Mouse (Mus musculus) midbrain, embryonic 15.5 days (tissue): ENCODE results near the gene Ubl4b. TPM values are rescaled to one million over a fixed set of nuclear protein-coding genes. Genes with fewer than 3 reads are reported as not detected.
A peak's percentile ranks its signal among the peaks of the same experiment; 100 is the strongest.

ENCODE experiments used
- ATAC-seq: fragments of 200-750 bp; cut with Nextera tagmentation; replicated peaks from 2 replicates; pipeline ENCODE4 v1.8.0; 2017; ENCODE audit warnings: moderate TSS enrichment
- H3K27ac ChIP-seq: fragments of 300-500 bp; sonication (generic); 2 replicates; pipeline ENCODE4 v1.5.1; 2015; ENCODE audit warnings: mild to moderate bottlenecking, inconsistent platforms
- H3K27me3 ChIP-seq: fragments of 300-500 bp; sonication (generic); replicated peaks from 2 replicates; pipeline ENCODE4 v1.6.1; 2015; ENCODE audit warnings: inconsistent platforms
- H3K36me3 ChIP-seq: fragments of 300-500 bp; sonication (generic); replicated peaks from 2 replicates; pipeline ENCODE4 v1.6.1; 2015; ENCODE audit warnings: inconsistent platforms
- H3K4me1 ChIP-seq: fragments of 300-500 bp; sonication (generic); 2 replicates; pipeline ENCODE4 v1.6.1; 2015; ENCODE audit warnings: inconsistent platforms
- H3K4me2 ChIP-seq: fragments of 300-500 bp; sonication (generic); 2 replicates; pipeline ENCODE4 v1.6.1; 2015; ENCODE audit warnings: inconsistent platforms, mild to moderate bottlenecking, moderate library complexity
- H3K4me3 ChIP-seq: fragments of 300-500 bp; sonication (generic); 2 replicates; pipeline ENCODE4 v1.5.1; 2015; ENCODE audit warnings: mild to moderate bottlenecking, inconsistent platforms
- H3K9ac ChIP-seq: fragments of 300-500 bp; sonication (generic); 2 replicates; pipeline ENCODE4 v1.6.1; 2015; ENCODE audit warnings: mild to moderate bottlenecking, inconsistent platforms
- H3K9me3 ChIP-seq: fragments of 300-500 bp; sonication (generic); 2 replicates; pipeline ENCODE4 v1.6.1; 2016; ENCODE audit warnings: inconsistent platforms
- WGBS: fragments of 180-500 bp; shearing (Covaris S2); methylation state at CpG from one replicate; pipeline ENCODE4 v1.1.7; 2015; ENCODE audit warnings: mixed read lengths; 5-methylcytosine and 5-hydroxymethylcytosine counted together
- polyA plus RNA-seq: library from polyadenylated mRNA; unstranded; fragments of >200 nt; fragmentation: Nextera tagmentation; extraction: Ambion mirVana; gene quantifications from 2 replicates; pipeline ENCODE4 v1.2.1, GENCODE M21; 2015

Gene Ubl4b
- polyA plus RNA-seq, 1 experiment from 2014 or later = not detected

GRCm38 (mm10) chr3:107562591-107562990, 7.7 kb upstream of the Ubl4b start:
- ATAC-seq = no peak
- H3K9me3 ChIP-seq = no peaks in the 10 kb centered on the region
- no peak overlapping the region for H3K9ac ChIP-seq
- H3K27me3 ChIP-seq = no peaks in the 10 kb centered on the region
- no peak overlapping the region for H3K27ac ChIP-seq
- no peak overlapping the region for H3K4me3 ChIP-seq
- no peaks in the 10 kb centered on the region for H3K4me1 ChIP-seq
- no peaks in the 10 kb centered on the region for H3K36me3 ChIP-seq
- WGBS = 91% methylated on average over 4 of the region's 4 CpGs
- no peak overlapping the region for H3K4me2 ChIP-seq

- Histone ChIP-seq H3K4me2 (no peak overlapping the region), H3K4me3 (no peak overlapping the region), H3K4me1 (no peaks in the 10 kb centered on the region), H3K36me3 (no peaks in the 10 kb centered on the region), H3K9me3 (no peaks in the 10 kb centered on the region), H3K9ac (no peak overlapping the region), H3K27me3 (no peaks in the 10 kb centered on the region), H3K27ac (no peak overlapping the region)
- ATAC-seq = no peak
- 71% methylated on average over 2 of the region's 2 CpGs for WGBS
Measured at GRCm38 (mm10) chr3:107562104-107562503, 7.2 kb upstream of the Ubl4b start.

GRCm38 (mm10) chr3:107559183-107559582, 4.3 kb upstream of the Ubl4b start:
- no peaks in the 10 kb centered on the region for H3K36me3 ChIP-seq
- H3K9me3 ChIP-seq = no peaks in the 10 kb centered on the region
- no peak overlapping the region for H3K4me3 ChIP-seq
- H3K27me3 ChIP-seq = no peaks in the 10 kb centered on the region
- peak; percentile 60 for ATAC-seq
- WGBS = 16% methylated on average over 3 of the region's 3 CpGs
- no peak overlapping the region for H3K9ac ChIP-seq
- no peak overlapping the region for H3K27ac ChIP-seq
- H3K4me1 ChIP-seq = no peaks in the 10 kb centered on the region
- H3K4me2 ChIP-seq = no peak overlapping the region

GRCm38 (mm10) chr3:107558740-107559139, 3.9 kb upstream of the Ubl4b start:
- H3K4me3 ChIP-seq = no peak overlapping the region
- no peak overlapping the region for H3K9ac ChIP-seq
- no peaks in the 10 kb centered on the region for H3K27me3 ChIP-seq
- H3K9me3 ChIP-seq = no peaks in the 10 kb centered on the region
- WGBS = 37% methylated on average over 3 of the region's 3 CpGs
- H3K36me3 ChIP-seq = no peaks in the 10 kb centered on the region
- peak; percentile 37; the same call in 1 of the 2 replicates for ATAC-seq
- H3K4me2 ChIP-seq = no peak overlapping the region
- no peak overlapping the region for H3K27ac ChIP-seq
- H3K4me1 ChIP-seq = no peaks in the 10 kb centered on the region

GRCm38 (mm10) chr3:107550409-107551049, 4.3 kb downstream of the Ubl4b start:
- H3K4me1 ChIP-seq = no peaks in the 10 kb centered on the region
- no peak overlapping the region for H3K27ac ChIP-seq
- H3K36me3 ChIP-seq = no peaks in the 10 kb centered on the region
- H3K4me3 ChIP-seq = no peak overlapping the region
- no peak overlapping the region for H3K9ac ChIP-seq
- H3K9me3 ChIP-seq = no peaks in the 10 kb centered on the region
- 74% methylated on average over 17 of the region's 17 CpGs for WGBS
- H3K27me3 ChIP-seq = no peaks in the 10 kb centered on the region
- no peak overlapping the region for H3K4me2 ChIP-seq
- ATAC-seq = peak; percentile 40; the same call in 1 of the 2 replicates

GRCm38 (mm10) chr3:107546956-107547355, 7.9 kb downstream of the Ubl4b start:
- H3K4me3 ChIP-seq = no peak overlapping the region

GRCm38 (mm10) chr3:107545716-107546412, 9.0 kb downstream of the Ubl4b start:
- no peaks in the 10 kb centered on the region for H3K9me3 ChIP-seq
- ATAC-seq = no peak

More at GRCm38 (mm10) chr3:107546956-107547355, 7.9 kb downstream of the Ubl4b start:
- Histone ChIP-seq H3K9ac (no peak overlapping the region), H3K27me3 (no peaks in the 10 kb centered on the region), H3K36me3 (no peaks in the 10 kb centered on the region), H3K4me1 (no peaks in the 10 kb centered on the region), H3K27ac (no peak overlapping the region), H3K9me3 (no peaks in the 10 kb centered on the region), H3K4me2 (no peak overlapping the region)
- ATAC-seq = peak; percentile 59; the same call in 1 of the 2 replicates
- 70% methylated on average over 2 of the region's 2 CpGs for WGBS

GRCm38 (mm10) chr3:107545278-107545677, 9.6 kb downstream of the Ubl4b start:
- H3K27ac ChIP-seq = no peak overlapping the region
- no peak overlapping the region for H3K9ac ChIP-seq
- H3K4me2 ChIP-seq = no peak overlapping the region
- no peaks in the 10 kb centered on the region for H3K36me3 ChIP-seq
- no peak for ATAC-seq
- 85% methylated on average over 5 of the region's 5 CpGs for WGBS
- H3K4me1 ChIP-seq = no peaks in the 10 kb centered on the region
- H3K27me3 ChIP-seq = no peaks in the 10 kb centered on the region
- no peak overlapping the region for H3K4me3 ChIP-seq
- H3K9me3 ChIP-seq = no peaks in the 10 kb centered on the region

More at GRCm38 (mm10) chr3:107545716-107546412, 9.0 kb downstream of the Ubl4b start:
- Histone ChIP-seq H3K27ac (no peak overlapping the region), H3K27me3 (no peaks in the 10 kb centered on the region), H3K4me1 (no peaks in the 10 kb centered on the region), H3K4me2 (no peak overlapping the region), H3K36me3 (no peaks in the 10 kb centered on the region), H3K9ac (no peak overlapping the region), H3K4me3 (no peak overlapping the region)
- 83% methylated on average over 10 of the region's 10 CpGs for WGBS

- no peaks in the 10 kb centered on the region for H3K9me3 ChIP-seq
- H3K27me3 ChIP-seq = no peaks in the 10 kb centered on the region
- no peak overlapping the region for H3K4me2 ChIP-seq
- no peak overlapping the region for H3K9ac ChIP-seq
- H3K36me3 ChIP-seq = no peaks in the 10 kb centered on the region
- no peak overlapping the region for H3K4me3 ChIP-seq
- H3K4me1 ChIP-seq = no peaks in the 10 kb centered on the region
- WGBS = 79% methylated on average over 8 of the region's 8 CpGs
- no peak overlapping the region for H3K27ac ChIP-seq
- ATAC-seq = no peak
Measured at GRCm38 (mm10) chr3:107543158-107544080, 11.5 kb downstream of the Ubl4b start.

GRCm38 (mm10) chr3:107542584-107542983, 12.3 kb downstream of the Ubl4b start:
- 74% methylated on average over 4 of the region's 4 CpGs for WGBS
- H3K9ac ChIP-seq = no peak overlapping the region
- no peak overlapping the region for H3K4me2 ChIP-seq
- no peaks in the 10 kb centered on the region for H3K36me3 ChIP-seq
- H3K27ac ChIP-seq = no peak overlapping the region
- H3K9me3 ChIP-seq = no peaks in the 10 kb centered on the region
- H3K4me3 ChIP-seq = no peak overlapping the region
- peaks cover 3% of the 10 kb centered on the region for H3K4me1 ChIP-seq
- H3K27me3 ChIP-seq = no peaks in the 10 kb centered on the region
- no peak for ATAC-seq

GRCm38 (mm10) chr3:107537504-107537889, 17.4 kb downstream of the Ubl4b start:
- H3K27me3 ChIP-seq = no peaks in the 10 kb centered on the region
- peak overlapping the region; percentile 27 for H3K4me3 ChIP-seq
- H3K9me3 ChIP-seq = no peaks in the 10 kb centered on the region
- peak overlapping the region; percentile 50 for H3K4me2 ChIP-seq
- H3K36me3 ChIP-seq = no peaks in the 10 kb centered on the region
- peaks cover 22% of the 10 kb centered on the region for H3K4me1 ChIP-seq
- WGBS = 24% methylated on average over 8 of the region's 8 CpGs
- ATAC-seq = peak; percentile 62
- peak overlapping the region; percentile 45 for H3K9ac ChIP-seq
- peak overlapping the region; percentile 90 for H3K27ac ChIP-seq
